Mouse (Mus musculus) ES-Bruce4 (cell line): ENCODE data around the gene St8sia2.

ENCODE experiments used
- CTCF ChIP-seq: IDR thresholded peaks from one replicate; pipeline ENCODE4 v1.8.1; 2011; ENCODE audit warnings: low read depth, low read length
- EP300 ChIP-seq: IDR thresholded peaks from 2 replicates; pipeline ENCODE4 v1.6.1; 2011; ENCODE audit warnings: low read depth, low read length; ENCODE audit not compliant: insufficient read depth
- POLR2A ChIP-seq: IDR thresholded peaks from one replicate; pipeline ENCODE4 v1.8.1; 2011; ENCODE audit warnings: low read length; ENCODE audit not compliant: insufficient read depth

GRCm38 (mm10) chr7:73939236-73939635, 74.3 kb downstream of the St8sia2 start:
- no peak for TF ChIP-seq POLR2A
- TF ChIP-seq EP300, result no peak
- TF ChIP-seq CTCF, result no peak
